Mouse (Mus musculus) hindbrain, embryonic 16.5 days (tissue): ENCODE measurements around the gene Rock2. TPM values are rescaled to one million over a fixed set of nuclear protein-coding genes. Genes with fewer than 3 reads are reported as not detected.
"Not testable (repeated sequence)": the region's sequence is repeated elsewhere in the genome, so short reads cannot be mapped to it uniquely, and the experiment has no call there.

Source experiments
- ATAC-seq: fragments of 200-750 bp; cut with Nextera tagmentation; 2 replicates; pipeline ENCODE4 v1.8.0; 2017; ENCODE audit warnings: moderate TSS enrichment, moderate library complexity
- H3K27ac ChIP-seq: fragments of 300-500 bp; sonication (generic); 2 replicates; pipeline ENCODE4 v1.5.1; 2014; ENCODE audit warnings: low read depth, mild to moderate bottlenecking, control low read depth, low read length, moderate library complexity
- H3K27me3 ChIP-seq: fragments of 300-500 bp; sonication (generic); replicated peaks from 2 replicates; pipeline ENCODE4 v1.6.1; 2014; ENCODE audit warnings: low read length; ENCODE audit not compliant: control insufficient read depth, insufficient read depth
- H3K36me3 ChIP-seq: fragments of 300-500 bp; sonication (generic); 2 replicates; pipeline ENCODE4 v1.6.1; 2014; ENCODE audit warnings: mild to moderate bottlenecking, low read length, moderate library complexity, mixed read lengths; ENCODE audit not compliant: control insufficient read depth, insufficient read depth
- H3K4me1 ChIP-seq: fragments of 300-500 bp; sonication (generic); 2 replicates; pipeline ENCODE4 v1.6.1; 2014; ENCODE audit warnings: low read depth, low read length; ENCODE audit not compliant: control insufficient read depth, insufficient read depth
- H3K4me2 ChIP-seq: fragments of 300-500 bp; sonication (generic); 2 replicates; pipeline ENCODE4 v1.6.1; 2014; ENCODE audit warnings: mild to moderate bottlenecking, low read length, control low read depth, moderate library complexity
- H3K4me3 ChIP-seq: fragments of 300-500 bp; sonication (generic); 2 replicates; pipeline ENCODE4 v1.5.1; 2014; ENCODE audit warnings: mild to moderate bottlenecking, low read length, control low read depth, moderate library complexity
- H3K9ac ChIP-seq: fragments of 300-500 bp; sonication (generic); 2 replicates; pipeline ENCODE4 v1.6.1; 2014; ENCODE audit warnings: low read depth, mild to moderate bottlenecking, control low read depth, low read length, moderate library complexity
- H3K9me3 ChIP-seq: fragments of 300-500 bp; sonication (generic); 2 replicates; pipeline ENCODE4 v1.6.1; 2014; ENCODE audit warnings: mild to moderate bottlenecking, low read length, moderate library complexity; ENCODE audit not compliant: control insufficient read depth
- WGBS: fragments of 180-500 bp; shearing (Covaris S2); extraction: QIAGEN DNeasy Blood & Tissue Kit; methylation state at CpG from one replicate; pipeline ENCODE4 v1.1.7; 2014; 5-methylcytosine and 5-hydroxymethylcytosine counted together
- polyA plus RNA-seq: library from polyadenylated mRNA; unstranded; fragments of >200 nt; fragmentation: Nextera tagmentation; extraction: Ambion mirVana; gene quantifications from 2 replicates; pipeline ENCODE4 v1.2.1, GENCODE M21; 2015

Gene Rock2
- polyA plus RNA-seq, 1 experiment from 2014 or later = 9.6 TPM

GRCm38 (mm10) chr12:17018468-17018867, 123.8 kb downstream of the Rock2 start:
- Histone ChIP-seq H3K9me3 (no peaks in the 10 kb centered on the region; the same call in 1 of the 2 replicates), H3K36me3 (no peaks in the 10 kb centered on the region), H3K4me1 (no peaks in the 10 kb centered on the region), H3K27me3 (no peaks in the 10 kb centered on the region), H3K4me3 (no peak overlapping the region), H3K9ac (no peak overlapping the region), H3K4me2 (no peak overlapping the region), H3K27ac (no peak overlapping the region)
- no peak for ATAC-seq
- WGBS = 29% methylated on average over 4 of the region's 4 CpGs

DNA sequence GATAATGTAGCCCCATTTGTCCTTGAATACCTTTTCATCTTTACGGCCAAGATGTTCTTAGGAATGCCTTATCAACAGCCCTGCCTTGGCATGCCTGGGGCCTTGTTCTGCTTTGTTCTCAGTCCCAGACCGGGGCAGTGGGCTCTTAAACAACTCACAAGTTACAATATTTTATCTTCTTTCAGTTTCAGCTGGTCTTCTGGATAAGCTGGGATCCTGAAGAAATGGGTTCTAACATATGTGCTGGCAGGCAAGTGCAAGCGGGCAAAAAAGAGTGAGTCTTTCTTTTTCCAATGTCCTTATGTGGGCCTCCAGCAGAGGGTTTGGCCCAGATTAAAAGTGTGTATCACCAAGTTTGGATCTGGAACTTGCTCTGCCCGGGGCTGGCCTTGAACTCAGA, 126.4 kb downstream of the Rock2 start:
- 84% methylated on average over 4 of the region's 4 CpGs for WGBS
- not testable (repeated sequence) for H3K36me3 ChIP-seq, H3K27ac ChIP-seq, H3K4me1 ChIP-seq, H3K9me3 ChIP-seq, H3K9ac ChIP-seq, H3K27me3 ChIP-seq, H3K4me2 ChIP-seq, H3K4me3 ChIP-seq, ATAC-seq

DNA sequence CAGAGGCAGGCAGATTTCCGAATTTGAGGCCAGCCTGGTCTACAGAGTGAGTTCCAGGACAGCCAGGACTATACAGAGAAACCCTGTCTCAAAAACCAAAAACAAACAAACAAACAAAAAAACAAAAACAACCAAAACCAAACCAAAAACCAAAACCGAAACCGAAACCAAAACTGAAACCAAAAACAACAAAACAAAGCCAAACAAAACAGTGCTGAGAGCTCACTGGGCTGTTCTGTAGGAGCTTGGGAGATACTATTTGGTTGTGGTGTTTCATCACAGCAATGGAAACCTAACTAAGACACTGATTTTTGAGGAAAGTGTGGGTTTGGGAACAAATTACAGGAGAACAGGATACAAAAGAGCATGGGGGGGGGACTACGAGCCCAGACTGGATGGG, 127.5 kb downstream of the Rock2 start:
- ATAC-seq = no peak
- no peaks in the 10 kb centered on the region; the same call in 1 of the 2 replicates for H3K9me3 ChIP-seq
- H3K4me2 ChIP-seq = no peak overlapping the region
- 87% methylated on average over 4 of the region's 4 CpGs for WGBS
- no peak overlapping the region for H3K27ac ChIP-seq
- H3K27me3 ChIP-seq = no peaks in the 10 kb centered on the region
- H3K4me3 ChIP-seq = no peak overlapping the region
- H3K4me1 ChIP-seq = no peaks in the 10 kb centered on the region
- H3K9ac ChIP-seq = no peak overlapping the region
- H3K36me3 ChIP-seq = no peaks in the 10 kb centered on the region

GRCm38 (mm10) chr12:17024554-17025110, 129.9 kb downstream of the Rock2 start:
- no peaks in the 10 kb centered on the region for H3K36me3 ChIP-seq
- no peak for ATAC-seq
- no peaks in the 10 kb centered on the region for H3K27me3 ChIP-seq
- H3K4me3 ChIP-seq = no peak overlapping the region
- WGBS = 92% methylated on average over 6 of the region's 6 CpGs
- H3K4me2 ChIP-seq = no peak overlapping the region
- no peaks in the 10 kb centered on the region; the same call in 1 of the 2 replicates for H3K9me3 ChIP-seq
- no peak overlapping the region for H3K27ac ChIP-seq
- H3K4me1 ChIP-seq = no peaks in the 10 kb centered on the region
- H3K9ac ChIP-seq = no peak overlapping the region

DNA sequence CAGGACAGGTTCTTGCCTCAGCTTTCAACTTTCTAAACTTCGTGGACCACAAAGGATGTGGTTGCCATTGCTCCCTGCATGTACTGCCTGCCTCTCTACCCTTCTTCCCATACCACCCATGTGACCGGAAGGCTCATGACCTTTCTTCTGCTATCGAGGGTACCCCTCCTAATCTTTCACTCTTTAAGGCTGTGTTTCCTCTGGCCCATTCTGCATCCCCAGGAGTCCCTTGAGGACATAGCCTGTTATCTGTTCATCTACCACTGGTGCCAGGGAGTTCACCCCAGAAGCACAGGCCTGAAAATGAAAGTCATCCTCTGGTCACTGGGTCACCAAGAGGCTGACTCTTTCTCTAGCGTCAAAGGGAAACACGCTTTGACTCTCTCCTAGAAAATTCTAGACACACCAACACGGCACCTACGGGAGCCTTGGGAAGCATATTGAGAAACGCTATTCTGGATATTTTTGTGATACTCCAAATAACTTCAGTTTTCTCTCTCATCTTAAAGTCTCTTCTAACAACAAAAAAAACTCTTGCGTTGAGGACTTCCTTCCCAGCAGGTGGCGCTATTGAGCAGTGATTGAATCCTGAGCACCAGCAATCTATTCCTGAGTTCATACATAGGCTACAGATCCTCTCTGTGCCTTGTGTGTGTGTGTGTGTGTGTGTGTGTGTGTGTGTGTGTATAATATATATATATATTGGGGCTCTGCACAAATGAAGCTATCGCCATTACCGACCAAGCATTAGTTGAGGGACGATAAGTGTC, 138.2 kb downstream of the Rock2 start:
- Histone ChIP-seq H3K36me3 (no peaks in the 10 kb centered on the region), H3K27ac (no peak overlapping the region), H3K9ac (no peak overlapping the region), H3K27me3 (no peaks in the 10 kb centered on the region), H3K4me2 (no peak overlapping the region), H3K4me3 (no peak overlapping the region), H3K9me3 (no peaks in the 10 kb centered on the region), H3K4me1 (peaks cover 8% of the 10 kb centered on the region; the same call in 1 of the 2 replicates)
- ATAC-seq = peak; percentile 51
- 39% methylated on average over 13 of the region's 13 CpGs for WGBS

GRCm38 (mm10) chr12:17033464-17033841, 138.8 kb downstream of the Rock2 start:
- peak; percentile 27 for ATAC-seq
- H3K4me1 ChIP-seq = peaks cover 8% of the 10 kb centered on the region; the same call in 1 of the 2 replicates
- WGBS = 77% methylated on average over 9 of the region's 9 CpGs
- no peak overlapping the region for H3K9ac ChIP-seq
- no peak overlapping the region for H3K4me3 ChIP-seq
- no peak overlapping the region for H3K27ac ChIP-seq
- no peak overlapping the region for H3K4me2 ChIP-seq
- H3K36me3 ChIP-seq = no peaks in the 10 kb centered on the region
- H3K9me3 ChIP-seq = no peaks in the 10 kb centered on the region
- no peaks in the 10 kb centered on the region for H3K27me3 ChIP-seq

DNA sequence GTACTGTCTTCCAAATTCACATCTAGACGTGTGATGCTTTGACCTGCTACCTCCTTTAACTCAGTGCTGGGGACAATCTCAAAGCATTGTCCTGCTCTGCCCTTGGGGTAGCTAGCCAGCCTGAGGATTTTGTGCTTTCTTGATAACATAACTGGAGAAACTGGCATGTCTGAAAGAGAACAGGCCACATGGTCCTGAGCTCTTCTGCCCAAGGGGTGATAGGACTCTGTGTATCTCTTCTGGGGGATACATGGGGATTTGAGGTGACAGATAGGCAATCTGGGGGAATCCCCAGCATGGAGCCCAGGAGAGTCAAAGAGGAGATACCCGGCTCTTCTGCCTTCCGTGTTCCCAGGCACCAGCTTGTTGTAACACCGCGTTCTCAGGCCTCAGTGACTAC, 140.0 kb downstream of the Rock2 start:
- peaks cover 8% of the 10 kb centered on the region; the same call in 1 of the 2 replicates for H3K4me1 ChIP-seq

GRCm38 (mm10) chr12:17035128-17035527, 140.4 kb downstream of the Rock2 start:
- H3K4me3 ChIP-seq = no peak overlapping the region
- no peak overlapping the region for H3K9ac ChIP-seq
- H3K27me3 ChIP-seq = no peaks in the 10 kb centered on the region
- WGBS = 73% methylated on average over 2 of the region's 2 CpGs
- H3K4me1 ChIP-seq = peaks cover 8% of the 10 kb centered on the region; the same call in 1 of the 2 replicates
- no peak overlapping the region for H3K4me2 ChIP-seq
- H3K27ac ChIP-seq = no peak overlapping the region
- no peaks in the 10 kb centered on the region for H3K36me3 ChIP-seq
- H3K9me3 ChIP-seq = no peaks in the 10 kb centered on the region
- ATAC-seq = no peak

More for the DNA sequence above, 140.0 kb downstream of the Rock2 start:
- WGBS = 86% methylated on average over 5 of the region's 5 CpGs
- no peaks in the 10 kb centered on the region for H3K36me3 ChIP-seq
- H3K4me3 ChIP-seq = no peak overlapping the region
- H3K27me3 ChIP-seq = no peaks in the 10 kb centered on the region
- no peaks in the 10 kb centered on the region for H3K9me3 ChIP-seq
- H3K4me2 ChIP-seq = no peak overlapping the region
- no peak for ATAC-seq
- no peak overlapping the region for H3K9ac ChIP-seq
- no peak overlapping the region for H3K27ac ChIP-seq

GRCm38 (mm10) chr12:17036532-17036931, 141.8 kb downstream of the Rock2 start:
- H3K4me1 ChIP-seq = peaks cover 8% of the 10 kb centered on the region; the same call in 1 of the 2 replicates
- 37% methylated on average over 9 of the region's 9 CpGs for WGBS
- peak; percentile 46; the same call in 1 of the 2 replicates for ATAC-seq
- H3K9ac ChIP-seq = 0 out of 2 replicates have a peak overlapping the region, but pooled peaks have one; percentile 15
- H3K4me3 ChIP-seq = no peak overlapping the region
- H3K36me3 ChIP-seq = no peaks in the 10 kb centered on the region
- no peak overlapping the region for H3K4me2 ChIP-seq
- H3K27me3 ChIP-seq = no peaks in the 10 kb centered on the region
- no peaks in the 10 kb centered on the region for H3K9me3 ChIP-seq
- H3K27ac ChIP-seq = no peak overlapping the region
